ENCODE assay signal across 9 mouse cellular contexts in the genomic region with DNA sequence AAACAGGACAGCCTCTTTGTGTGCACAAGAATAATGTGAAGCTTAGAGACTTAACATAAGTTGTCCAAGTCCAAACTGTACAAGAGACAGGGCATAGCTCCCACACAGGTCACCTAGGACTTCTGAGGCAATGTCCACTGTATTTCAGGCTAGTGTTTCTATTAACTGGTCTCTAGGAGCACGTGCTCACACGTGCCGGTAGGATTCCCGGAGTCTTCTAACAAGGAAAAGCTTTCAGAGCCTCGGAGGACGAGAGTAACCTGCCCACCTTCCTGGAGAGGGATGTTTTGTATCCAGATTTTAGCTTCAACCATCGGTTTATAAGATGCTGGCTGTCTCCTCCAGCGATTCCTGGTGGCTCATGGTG.
DNase-seq lines count a peak whose midpoint lies in the region; ATAC-seq and TF ChIP-seq lines count a peak whose summit lies in the region.
"Had no signal": no experiment of that assay in that cellular context is flagged by ENCODE, and none has a peak within 500 bp of the region (broad histone marks: within the 10 kb centered on the region; RNA-seq: fewer than 3 reads in every experiment).

No protein-coding gene starts in this region.

- WGBS in embryonic facial prominence, embryonic 15.5 days, result 15% methylated on average over 8 of the region's 8 CpGs
- WGBS in hindbrain, embryonic 16.5 days, result 18% methylated on average over 8 of the region's 8 CpGs
- WGBS in midbrain, postnatal 0 days, result 8% methylated on average over 8 of the region's 8 CpGs

- H3K4me3 ChIP-seq in layer of hippocampus, adult 2 months, result no peak overlapping the region
- peak overlapping the region; percentile 35 for H3K4me3 ChIP-seq in embryonic facial prominence, embryonic 15.5 days (replicated peaks)
- H3K4me3 ChIP-seq in hindbrain, embryonic 16.5 days (ENCODE audit: low read length), result peak overlapping the region; percentile 30
- H3K4me3 ChIP-seq in midbrain, postnatal 0 days (ENCODE audit: low read depth, low read length), result peak overlapping the region; percentile 18; the same call in 1 of the 2 replicates

- H3K36me3 ChIP-seq in embryonic facial prominence, embryonic 15.5 days, result no peaks in the 10 kb centered on the region
- no peaks in the 10 kb centered on the region for H3K36me3 ChIP-seq in hindbrain, embryonic 16.5 days (ENCODE audit: control insufficient read depth, insufficient read depth, low read length)
- no peaks in the 10 kb centered on the region for H3K36me3 ChIP-seq in midbrain, postnatal 0 days (ENCODE audit: insufficient read depth, low read length)

- H3K9me3 ChIP-seq in embryonic facial prominence, embryonic 15.5 days (replicated peaks), result no peaks in the 10 kb centered on the region
- H3K9me3 ChIP-seq in hindbrain, embryonic 16.5 days (ENCODE audit: control insufficient read depth, low read length), result no peaks in the 10 kb centered on the region
- no peaks in the 10 kb centered on the region for H3K9me3 ChIP-seq in midbrain, postnatal 0 days (ENCODE audit: low read length)

- no peak for ATAC-seq in embryonic facial prominence, embryonic 15.5 days (ENCODE audit: insufficient number of reproducible peaks, low FRiP score, low TSS enrichment, low read depth)
- peak; percentile 22; the same call in 1 of the 2 replicates for ATAC-seq in hindbrain, embryonic 16.5 days
- ATAC-seq in midbrain, postnatal 0 days (ENCODE audit: low FRiP score), result peak; percentile 28; the same call in 1 of the 2 replicates

- no peaks in the 10 kb centered on the region for H3K27me3 ChIP-seq in embryonic facial prominence, embryonic 15.5 days
- H3K27me3 ChIP-seq in hindbrain, embryonic 16.5 days (replicated peaks; ENCODE audit: control insufficient read depth, insufficient read depth, low read length), result no peaks in the 10 kb centered on the region
- H3K27me3 ChIP-seq in midbrain, postnatal 0 days (ENCODE audit: insufficient read depth, low read length), result no peaks in the 10 kb centered on the region

- peak overlapping the region; percentile 52 for H3K27ac ChIP-seq in layer of hippocampus, adult 2 months
- 0 out of 2 replicates have a peak overlapping the region, but pooled peaks have one; percentile 78 for H3K27ac ChIP-seq in embryonic facial prominence, embryonic 15.5 days (replicated peaks)
- H3K27ac ChIP-seq in hindbrain, embryonic 16.5 days (ENCODE audit: low read depth, low read length), result peak overlapping the region; percentile 49; the same call in 1 of the 2 replicates
- no peak overlapping the region for H3K27ac ChIP-seq in midbrain, postnatal 0 days (ENCODE audit: low read depth, low read length)

- H3K4me2 ChIP-seq in embryonic facial prominence, embryonic 15.5 days (replicated peaks), result peak overlapping the region; percentile 65
- peak overlapping the region; percentile 70 for H3K4me2 ChIP-seq in hindbrain, embryonic 16.5 days (ENCODE audit: low read length)
- H3K4me2 ChIP-seq in midbrain, postnatal 0 days (ENCODE audit: low read depth, low read length, poor library complexity, severe bottlenecking), result peak overlapping the region; percentile 50

- no peak for DNase-seq in layer of hippocampus, adult 2 months (ENCODE audit: low spot score in 2 of 2)
- DNase-seq in layer of hippocampus, adult 9-10 months (ENCODE audit: low spot score), result no peak
- DNase-seq in midbrain, postnatal 0 days (ENCODE audit: low spot score), result no peak
- DNase-seq in ovary, postnatal 36 days (ENCODE audit: low spot score), result no peak
- no peak for DNase-seq in frontal cortex, adult 2 months (ENCODE audit: extremely low spot score in 1 of 2, low spot score in 1 of 2)
- DNase-seq in cerebellum, postnatal 25 days, result no peak
- DNase-seq: cerebellum, adult 11-12 months had no signal

- H3K9ac ChIP-seq in embryonic facial prominence, embryonic 15.5 days, result no peak overlapping the region
- peak overlapping the region; percentile 54 for H3K9ac ChIP-seq in hindbrain, embryonic 16.5 days (ENCODE audit: low read depth, low read length)
- H3K9ac ChIP-seq in midbrain, postnatal 0 days (replicated peaks; ENCODE audit: low read length, poor library complexity, severe bottlenecking), result no peak overlapping the region

- TF ChIP-seq CTCF in layer of hippocampus, adult 2 months (conservative IDR thresholded peaks at IDR 0.05), result no peak
- TF ChIP-seq CTCF in midbrain, postnatal 0 days (IDR thresholded peaks at IDR 0.05), result no peak

- peaks cover 18% of the 10 kb centered on the region for H3K4me1 ChIP-seq in embryonic facial prominence, embryonic 15.5 days
- peaks cover 14% of the 10 kb centered on the region for H3K4me1 ChIP-seq in hindbrain, embryonic 16.5 days (ENCODE audit: control insufficient read depth, insufficient read depth, low read depth, low read length)
- H3K4me1 ChIP-seq in midbrain, postnatal 0 days (ENCODE audit: insufficient read depth, low read length), result peaks cover 10% of the 10 kb centered on the region
